Mouse (Mus musculus): ENCODE data around the gene Uhrf2.

DNA sequence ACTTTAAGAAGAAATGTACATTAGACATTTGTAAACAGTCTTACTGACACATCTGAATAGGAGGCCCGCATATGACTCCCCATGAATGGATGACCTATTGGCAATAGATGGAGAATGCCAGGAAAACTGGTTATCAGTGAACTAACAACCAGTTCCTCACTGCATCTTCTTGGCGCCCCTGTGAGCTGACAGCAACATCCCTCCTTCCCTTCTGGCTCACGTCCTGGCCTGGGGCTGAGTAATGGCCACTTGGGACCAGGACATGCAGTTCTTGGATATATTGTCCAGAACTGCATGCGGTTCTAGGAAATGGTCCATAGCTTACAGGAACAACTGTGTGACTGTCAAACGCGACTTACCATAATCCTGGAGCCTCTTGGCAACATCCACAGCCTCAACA lies 72.3 kb downstream of the Uhrf2 start:
- TF ChIP-seq GATA1 (IDR thresholded peaks at IDR 0.05; ENCODE audit: borderline replicate concordance, low read length), result no peak
- TF ChIP-seq FLI1 (IDR thresholded peaks at IDR 0.05; ENCODE audit: low read length), result no peak
